Mouse (Mus musculus) intestine, postnatal 0 days (tissue): ENCODE measurements at regions not wholly inside any gene's neighbourhood (a gene's known extent, or its start where the extent isn't known, plus 50 kb on each side); places are given as distances from the start of the nearest gene placed in this dataset.

Experiments used
- ATAC-seq: fragments of 200-750 bp; cut with Nextera tagmentation; 2 replicates; pipeline ENCODE4 v1.8.0; 2017; ENCODE audit warnings: mild to moderate bottlenecking, moderate TSS enrichment, moderate library complexity
- H3K27ac ChIP-seq: fragments of 300-500 bp; sonication (generic); 2 replicates; pipeline ENCODE4 v1.5.1; 2014; ENCODE audit warnings: mild to moderate bottlenecking, low read depth, low read length, moderate library complexity
- H3K27me3 ChIP-seq: fragments of 300-500 bp; sonication (generic); replicated peaks from 2 replicates; pipeline ENCODE4 v1.6.1; 2014; ENCODE audit warnings: low read length, mixed read lengths; ENCODE audit not compliant: control insufficient read depth, insufficient read depth
- H3K36me3 ChIP-seq: fragments of 300-500 bp; sonication (generic); 2 replicates; pipeline ENCODE4 v1.6.1; 2014; ENCODE audit warnings: mild to moderate bottlenecking, moderate library complexity; ENCODE audit not compliant: control insufficient read depth, insufficient read depth
- H3K4me1 ChIP-seq: fragments of 300-500 bp; sonication (generic); replicated peaks from 2 replicates; pipeline ENCODE4 v1.6.1; 2014; ENCODE audit warnings: antibody characterized with exemption, low read length, mixed read lengths; ENCODE audit not compliant: control insufficient read depth, insufficient read depth
- H3K4me2 ChIP-seq: fragments of 300-500 bp; sonication (generic); replicated peaks from 2 replicates; pipeline ENCODE4 v1.6.1; 2014; ENCODE audit warnings: low read depth, mild to moderate bottlenecking, moderate library complexity
- H3K4me3 ChIP-seq: fragments of 300-500 bp; sonication (generic); 2 replicates; pipeline ENCODE4 v1.5.1; 2014; ENCODE audit warnings: low read depth, low read length
- H3K9ac ChIP-seq: fragments of 300-500 bp; sonication (generic); 2 replicates; pipeline ENCODE4 v1.6.1; 2014; ENCODE audit warnings: mild to moderate bottlenecking, low read depth, low read length
- H3K9me3 ChIP-seq: fragments of 300-500 bp; sonication (generic); 2 replicates; pipeline ENCODE4 v1.6.1; 2016; ENCODE audit warnings: mixed run types; ENCODE audit not compliant: control insufficient read depth
- CTCF ChIP-seq: sonication (generic); IDR thresholded peaks from 2 replicates; pipeline ENCODE4 v1.5.1; 2016; ENCODE audit warnings: low read depth, mild to moderate bottlenecking, control low read depth, antibody characterized with exemption, moderate library complexity
- WGBS: fragments of 180-500 bp; shearing (Covaris S2); extraction: QIAGEN DNeasy Blood & Tissue Kit; methylation state at CpG from one replicate; pipeline ENCODE4 v1.1.7; 2014; 5-methylcytosine and 5-hydroxymethylcytosine counted together

GRCm38 (mm10) chr9:47445332-47445731, 84.6 kb upstream of the Cadm1 start:
- Histone ChIP-seq H3K27me3 (no peaks in the 10 kb centered on the region; the same call in 1 of the 2 replicates), H3K4me2 (no peak overlapping the region), H3K4me1 (no peaks in the 10 kb centered on the region), H3K36me3 (no peaks in the 10 kb centered on the region), H3K27ac (no peak overlapping the region), H3K9ac (no peak overlapping the region), H3K9me3 (no peaks in the 10 kb centered on the region), H3K4me3 (no peak overlapping the region)
- no peak for TF ChIP-seq CTCF
- WGBS = 60% methylated on average over 6 of the region's 6 CpGs
- ATAC-seq = no peak

DNA sequence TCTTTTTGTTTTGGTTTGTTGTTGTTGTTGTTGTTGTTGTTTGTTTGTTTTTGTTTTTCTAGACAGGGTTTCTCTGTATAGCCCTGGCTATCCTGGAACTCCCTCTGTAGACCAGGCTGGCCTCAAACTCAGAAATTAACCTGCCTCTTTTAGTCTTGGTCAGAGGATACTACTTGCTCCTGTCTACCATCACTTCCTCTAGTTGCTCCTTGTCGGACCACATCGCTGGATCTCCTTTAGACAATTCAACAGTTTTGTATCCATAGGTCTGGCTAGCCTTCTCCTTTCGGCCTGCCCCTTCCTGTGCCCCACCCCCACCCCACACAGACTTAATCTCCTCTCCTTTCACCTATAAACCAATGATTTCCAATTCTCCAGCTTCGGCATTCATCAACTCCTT, 77.2 kb upstream of the Cadm1 start:
- ATAC-seq = no peak
- no peak for TF ChIP-seq CTCF
- no peaks in the 10 kb centered on the region for H3K9me3 ChIP-seq
- no peaks in the 10 kb centered on the region for H3K36me3 ChIP-seq
- H3K4me3 ChIP-seq = no peak overlapping the region
- H3K27me3 ChIP-seq = no peaks in the 10 kb centered on the region
- H3K4me1 ChIP-seq = no peaks in the 10 kb centered on the region
- H3K9ac ChIP-seq = no peak overlapping the region
- no peak overlapping the region for H3K27ac ChIP-seq
- WGBS = 82% methylated on average over 4 of the region's 4 CpGs
- H3K4me2 ChIP-seq = no peak overlapping the region

DNA sequence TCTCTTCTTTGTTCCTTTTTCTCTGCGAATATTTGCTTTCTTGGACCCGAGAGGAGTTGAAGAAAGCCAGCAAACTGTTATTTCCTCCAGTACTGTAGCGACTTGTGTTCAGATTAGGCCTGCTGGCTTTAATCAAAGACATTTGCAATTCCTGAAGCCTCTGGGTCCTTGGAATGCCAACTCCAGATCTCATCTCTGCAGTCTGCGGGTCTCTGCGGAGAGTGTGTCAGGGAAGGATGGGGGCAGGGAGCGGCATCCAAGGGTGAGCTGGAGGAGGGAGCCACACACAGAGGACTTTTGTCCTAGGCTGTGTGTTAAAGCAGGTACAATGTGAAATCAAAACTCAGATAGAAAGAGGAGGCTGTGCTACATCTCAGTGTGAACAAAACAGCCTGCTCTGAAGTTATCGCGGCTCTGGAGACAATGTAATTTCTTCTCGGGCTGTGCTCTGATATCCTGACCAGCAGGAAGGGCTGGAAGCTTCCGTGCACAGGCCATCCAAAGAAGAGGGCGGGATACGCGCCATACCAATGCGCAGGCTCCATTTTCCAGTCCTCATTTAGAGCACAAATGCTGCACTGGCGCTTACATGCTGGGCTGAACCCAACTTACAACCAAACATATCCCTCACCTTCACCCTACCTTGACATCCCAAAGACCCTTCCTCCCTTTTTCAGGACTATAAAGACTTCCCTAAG, 71.1 kb upstream of the Cadm1 start:
- Histone ChIP-seq H3K9me3 (no peaks in the 10 kb centered on the region), H3K27ac (no peak overlapping the region), H3K9ac (no peak overlapping the region), H3K4me3 (no peak overlapping the region), H3K4me1 (no peaks in the 10 kb centered on the region), H3K4me2 (no peak overlapping the region), H3K27me3 (no peaks in the 10 kb centered on the region), H3K36me3 (no peaks in the 10 kb centered on the region)
- 53% methylated on average over 15 of the region's 15 CpGs for WGBS
- TF ChIP-seq CTCF = no peak
- ATAC-seq = no peak

DNA sequence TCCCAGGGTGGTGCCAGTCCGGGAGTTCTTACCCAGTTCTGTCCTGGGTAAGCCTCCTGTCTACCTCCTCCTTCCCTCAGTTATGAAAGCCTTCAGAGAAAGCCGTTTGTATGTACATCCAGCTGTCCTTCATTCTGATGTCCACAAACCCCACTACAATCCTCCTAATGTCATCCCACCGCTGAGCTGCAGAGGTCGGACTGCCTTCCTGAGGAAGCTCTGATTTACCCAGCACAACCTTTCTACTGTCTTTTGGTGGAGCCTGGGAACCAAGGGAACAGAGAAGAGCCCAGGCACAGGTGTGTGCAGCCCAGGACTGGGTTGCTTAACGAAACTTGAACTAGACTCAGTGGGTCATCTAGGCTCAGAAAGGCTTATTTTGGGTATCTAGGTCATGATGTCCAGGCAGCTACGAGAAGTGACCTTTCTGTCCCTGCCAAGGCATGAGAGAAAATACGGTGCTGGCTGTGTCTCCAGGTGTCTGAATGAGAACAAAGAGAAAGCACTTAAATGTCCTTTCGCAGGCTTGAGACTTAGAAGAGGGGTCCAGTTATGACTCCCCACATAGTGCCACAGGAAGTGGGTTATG, 70.4 kb upstream of the Cadm1 start:
- no peak for ATAC-seq
- Histone ChIP-seq H3K4me3 (no peak overlapping the region), H3K9ac (no peak overlapping the region), H3K27me3 (no peaks in the 10 kb centered on the region), H3K27ac (no peak overlapping the region), H3K36me3 (no peaks in the 10 kb centered on the region), H3K4me2 (no peak overlapping the region), H3K4me1 (no peaks in the 10 kb centered on the region), H3K9me3 (no peaks in the 10 kb centered on the region)
- TF ChIP-seq CTCF = no peak
- WGBS = 83% methylated on average over 8 of the region's 8 CpGs

GRCm38 (mm10) chr9:47460241-47460640, 69.7 kb upstream of the Cadm1 start:
- no peaks in the 10 kb centered on the region for H3K36me3 ChIP-seq
- no peaks in the 10 kb centered on the region for H3K9me3 ChIP-seq
- no peak overlapping the region for H3K4me2 ChIP-seq
- no peak for ATAC-seq
- WGBS = 84% methylated on average over 15 of the region's 15 CpGs
- H3K27me3 ChIP-seq = no peaks in the 10 kb centered on the region
- H3K9ac ChIP-seq = no peak overlapping the region
- TF ChIP-seq CTCF = no peak
- H3K4me3 ChIP-seq = no peak overlapping the region
- no peaks in the 10 kb centered on the region for H3K4me1 ChIP-seq
- H3K27ac ChIP-seq = no peak overlapping the region

DNA sequence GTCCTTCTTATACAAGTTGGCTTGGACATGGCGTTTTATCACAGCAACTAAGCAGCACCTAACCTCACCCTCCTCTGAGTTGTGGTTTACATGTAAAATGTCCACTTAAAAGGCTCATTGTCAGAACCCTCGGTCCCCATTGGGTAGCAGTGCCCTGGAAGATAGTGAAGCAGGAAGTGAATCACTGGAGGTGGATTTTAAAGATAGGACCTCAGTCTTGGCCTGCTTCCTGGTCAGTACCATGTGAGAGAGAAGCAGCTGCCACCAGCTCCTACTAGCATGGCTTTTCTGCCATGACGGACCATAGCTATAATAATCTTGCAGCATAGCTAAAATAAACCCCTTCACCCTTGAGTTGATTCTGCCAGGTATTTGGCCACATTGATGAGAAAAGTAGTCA, 68.1 kb upstream of the Cadm1 start:
- Histone ChIP-seq H3K4me2 (no peak overlapping the region), H3K27me3 (no peaks in the 10 kb centered on the region), H3K9me3 (no peaks in the 10 kb centered on the region), H3K4me1 (no peaks in the 10 kb centered on the region), H3K9ac (no peak overlapping the region), H3K4me3 (no peak overlapping the region), H3K27ac (no peak overlapping the region), H3K36me3 (no peaks in the 10 kb centered on the region)
- TF ChIP-seq CTCF = no peak
- WGBS = 81% methylated on average over 3 of the region's 3 CpGs
- ATAC-seq = no peak
